Mouse (Mus musculus) liver, embryonic 14.5 days (tissue): ENCODE results near the gene Rcbtb2. TPM values are rescaled to one million over a fixed set of nuclear protein-coding genes. Genes with fewer than 3 reads are reported as not detected.

Experiments used
- ATAC-seq: fragments of 200-750 bp; cut with Nextera tagmentation; 2 replicates; pipeline ENCODE4 v1.8.0; 2017; ENCODE audit warnings: moderate number of reproducible peaks, mild to moderate bottlenecking, moderate library complexity; ENCODE audit not compliant: insufficient read depth
- DNase-seq, 3 experiments: peaks; one replicate each; pipeline ENCODE4 v3.0.0-alpha.2; 2012 to 2013; ENCODE audit warnings: low read depth in 3 of 3, low spot score in 3 of 3
- H3K27ac ChIP-seq: fragments of 300-500 bp; sonication (generic); 2 replicates; pipeline ENCODE4 v1.5.1; 2014; ENCODE audit warnings: moderate library complexity, mild to moderate bottlenecking, control low read depth, inconsistent platforms
- H3K27me3 ChIP-seq: fragments of 300-500 bp; sonication (generic); 2 replicates; pipeline ENCODE4 v1.6.1; 2014; ENCODE audit warnings: mild to moderate bottlenecking, low read length, moderate library complexity; ENCODE audit not compliant: control insufficient read depth, insufficient read depth
- H3K36me3 ChIP-seq: fragments of 300-500 bp; sonication (generic); replicated peaks from 2 replicates; pipeline ENCODE4 v1.6.1; 2014; ENCODE audit warnings: low read depth; ENCODE audit not compliant: control insufficient read depth, insufficient read depth
- H3K4me1 ChIP-seq, 2 experiments: fragments of 200-500 bp in 1 of 2; fragments of 300-500 bp in 1 of 2; sonication (generic) in 1 of 2; replicated peaks; 2 replicates each; pipeline ENCODE4 v1.6.1; 2012 to 2014; ENCODE audit warnings: antibody characterized with exemption in 1 of 2, inconsistent platforms in 1 of 2, low read length in 1 of 2; ENCODE audit not compliant: control insufficient read depth in 2 of 2, insufficient read depth in 2 of 2
- H3K4me2 ChIP-seq: fragments of 300-500 bp; sonication (generic); 2 replicates; pipeline ENCODE4 v1.6.1; 2014; ENCODE audit warnings: low read depth, mild to moderate bottlenecking, control low read depth, moderate library complexity
- H3K4me3 ChIP-seq, 2 experiments: fragments of 200-500 bp in 1 of 2; fragments of 300-500 bp in 1 of 2; sonication (generic) in 1 of 2; 2 replicates each; pipeline ENCODE4 v1.5.1; 2012 to 2014; ENCODE audit warnings: low read depth in 2 of 2, low read length in 2 of 2, mild to moderate bottlenecking in 2 of 2, control low read depth in 1 of 2, inconsistent platforms in 1 of 2, moderate library complexity in 1 of 2; ENCODE audit not compliant: insufficient read depth in 1 of 2
- H3K9ac ChIP-seq: fragments of 300-500 bp; sonication (generic); replicated peaks from 2 replicates; pipeline ENCODE4 v1.6.1; 2014; ENCODE audit warnings: mild to moderate bottlenecking, control low read depth, moderate library complexity
- H3K9me3 ChIP-seq: fragments of 300-500 bp; sonication (generic); 2 replicates; pipeline ENCODE4 v1.6.1; 2016; ENCODE audit warnings: low read length, mixed read lengths; ENCODE audit not compliant: control insufficient read depth
- CTCF ChIP-seq: IDR thresholded peaks from 2 replicates; pipeline ENCODE4 v1.5.1; 2016; ENCODE audit warnings: antibody characterized with exemption, low read depth, control low read depth
- EP300 ChIP-seq: IDR thresholded peaks from 2 replicates; pipeline ENCODE4 v1.6.1; 2016; ENCODE audit warnings: antibody characterized with exemption, low read depth
- WGBS: fragments of 180-500 bp; shearing (Covaris S2); extraction: QIAGEN DNeasy Blood & Tissue Kit; methylation state at CpG from one replicate; pipeline ENCODE4 v1.1.7; 2014; ENCODE audit not compliant: insufficient replicate concordance; 5-methylcytosine and 5-hydroxymethylcytosine counted together
- polyA plus RNA-seq, 2 experiments: library from polyadenylated mRNA; depleted of rRNA in 1 of 2; stranded (reverse) in 1 of 2; unstranded in 1 of 2; fragments of >200 nt; fragmentation: Nextera tagmentation in 1 of 2; extraction: Ambion mirVana in 1 of 2; gene quantifications; 2 replicates each; pipeline versions ENCODE4 v1.2.1 to v1.2.3; 2012 to 2014

Gene Rcbtb2
- polyA plus RNA-seq, 2 experiments: 7.9 to 20.3 TPM

GRCm38 (mm10) chr14:73238498-73239250, 115.8 kb downstream of the Rcbtb2 start:
- H3K9ac ChIP-seq: peak overlapping the region; percentile 54
- peaks cover 11 to 16% of the 10 kb centered on the region in 2 experiments for H3K4me1 ChIP-seq
- DNase-seq (no peak), ATAC-seq (peak; percentile 70)
- peak overlapping the region; percentile 36; the same call in 1 of the 2 replicates for H3K27ac ChIP-seq
- no peaks in the 10 kb centered on the region for H3K36me3 ChIP-seq
- H3K4me3 ChIP-seq: peak overlapping the region; percentile 57 to 93
- peak overlapping the region; percentile 66 for H3K4me2 ChIP-seq
- H3K9me3 ChIP-seq: no peaks in the 10 kb centered on the region
- TF ChIP-seq EP300 (peak; percentile 5; the same call in 1 of the 2 replicates), CTCF (no peak)
- WGBS: under 1% methylated on average over 20 of the region's 20 CpGs
- H3K27me3 ChIP-seq: no peaks in the 10 kb centered on the region

- Histone ChIP-seq H3K9ac (peak overlapping the region; percentile 54), H3K27me3 (no peaks in the 10 kb centered on the region), H3K4me1 (peaks cover 8 to 13% of the 10 kb centered on the region in 2 experiments), H3K9me3 (no peaks in the 10 kb centered on the region), H3K4me2 (peak overlapping the region; percentile 66), H3K36me3 (peaks cover 2% of the 10 kb centered on the region), H3K27ac (peak overlapping the region; percentile 12), H3K4me3 (peak overlapping the region; percentile 57 to 93)
- TF ChIP-seq CTCF: no peak
- no peak; the same call in 1 of the 2 replicates for TF ChIP-seq EP300
- WGBS: 2% methylated on average over 6 of the region's 6 CpGs
- DNase-seq (no peak), ATAC-seq (peak; percentile 48; the same call in 1 of the 2 replicates)
These were observed 116.5 kb downstream of the Rcbtb2 start for GRCm38 (mm10) chr14:73239291-73239690.

GRCm38 (mm10) chr14:73239857-73240256, 117.0 kb downstream of the Rcbtb2 start:
- no peak overlapping the region for H3K4me2 ChIP-seq
- H3K9me3 ChIP-seq: no peaks in the 10 kb centered on the region
- no peaks in the 10 kb centered on the region for H3K27me3 ChIP-seq
- peaks cover 5% of the 10 kb centered on the region for H3K36me3 ChIP-seq
- H3K27ac ChIP-seq: no peak overlapping the region
- ATAC-seq (no peak), DNase-seq (no peak)
- H3K4me3 ChIP-seq: no peak overlapping the region
- 49% methylated on average over 3 of the region's 3 CpGs for WGBS
- TF ChIP-seq CTCF (no peak), EP300 (no peak)
- peaks cover 4 to 7% of the 10 kb centered on the region in 2 experiments; a peak in 3 of 4 replicates for H3K4me1 ChIP-seq
- H3K9ac ChIP-seq: no peak overlapping the region

GRCm38 (mm10) chr14:73244061-73244597, 121.3 kb downstream of the Rcbtb2 start:
- H3K27ac ChIP-seq: no peak overlapping the region
- H3K27me3 ChIP-seq: no peaks in the 10 kb centered on the region
- H3K4me3 ChIP-seq: no peak overlapping the region
- no peak overlapping the region for H3K9ac ChIP-seq
- DNase-seq: no peak
- WGBS: 88% methylated on average over 2 of the region's 2 CpGs
- H3K9me3 ChIP-seq: no peaks in the 10 kb centered on the region
- H3K4me1 ChIP-seq: 0 out of 4 replicates have a peak, but pooled peaks cover 0 to 2% of the 10 kb centered on the region in 2 experiments
- H3K4me2 ChIP-seq: no peak overlapping the region
- TF ChIP-seq EP300: no peak
- TF ChIP-seq CTCF: no peak
- peaks cover 5% of the 10 kb centered on the region for H3K36me3 ChIP-seq
- no peak for ATAC-seq

GRCm38 (mm10) chr14:73250056-73250455, 127.2 kb downstream of the Rcbtb2 start:
- ATAC-seq: peak; percentile 52; the same call in 1 of the 2 replicates

More at GRCm38 (mm10) chr14:73250056-73250455, 127.2 kb downstream of the Rcbtb2 start:
- 83% methylated on average over 2 of the region's 2 CpGs for WGBS
- H3K9ac ChIP-seq: no peak overlapping the region
- H3K4me1 ChIP-seq: peaks cover 0 to 10% of the 10 kb centered on the region in 2 experiments; a peak in 2 of 4 replicates
- no peaks in the 10 kb centered on the region; the same call in none of the 2 replicates for H3K36me3 ChIP-seq
- H3K27ac ChIP-seq: no peak overlapping the region
- H3K4me2 ChIP-seq: no peak overlapping the region
- no peaks in the 10 kb centered on the region for H3K27me3 ChIP-seq
- no peaks in the 10 kb centered on the region for H3K9me3 ChIP-seq
- H3K4me3 ChIP-seq: no peak overlapping the region
- TF ChIP-seq EP300 (no peak), CTCF (no peak)
- no peak for DNase-seq
